Mouse (Mus musculus) adrenal gland, postnatal 25 days (tissue): ENCODE measurements around the gene Atp5c1. TPM values are rescaled to one million over a fixed set of nuclear protein-coding genes. Genes with fewer than 3 reads are reported as not detected.

Experiments used
- DNase-seq: peaks from one replicate; pipeline ENCODE4 v3.0.0; 2021; ENCODE audit warnings: mixed read lengths
- total RNA-seq: library from RNA; stranded (reverse); gene quantifications from 2 replicates; pipeline ENCODE4 v1.2.3, GENCODE M21; 2021

Atp5c1 gene
- total RNA-seq, 1 experiment from 2014 or later: 451 TPM

DNA sequence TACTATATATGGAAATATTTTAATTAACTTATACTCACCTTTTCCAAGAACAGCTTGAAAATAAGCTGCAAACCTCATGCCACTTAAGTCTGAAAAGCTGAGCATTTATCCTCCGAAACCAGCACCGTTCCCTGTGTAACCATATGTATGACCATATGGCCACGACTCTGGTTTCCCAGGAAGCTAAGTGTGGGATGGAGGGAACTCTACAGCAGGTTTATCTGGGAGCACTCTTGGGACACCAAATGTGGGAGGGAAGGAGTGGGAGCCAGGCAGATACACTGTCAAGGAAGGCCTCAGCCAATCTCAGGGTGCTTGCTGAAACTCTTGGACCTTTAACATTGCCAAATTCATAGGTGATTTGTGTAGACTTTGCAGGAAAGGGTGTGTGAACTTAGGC, 29.4 kb downstream of the Atp5c1 start:
- no peak for DNase-seq

- no peak for DNase-seq
Observed at GRCm38 (mm10) chr2:10049456-10049855, 30.9 kb downstream of the Atp5c1 start.

- DNase-seq: peak; percentile 93
Observed at GRCm38 (mm10) chr2:10048461-10048860, 31.8 kb downstream of the Atp5c1 start, which contains the start of gene Taf3. TSS of gene Taf3 (minus strand) at chr2:10048596.

DNA sequence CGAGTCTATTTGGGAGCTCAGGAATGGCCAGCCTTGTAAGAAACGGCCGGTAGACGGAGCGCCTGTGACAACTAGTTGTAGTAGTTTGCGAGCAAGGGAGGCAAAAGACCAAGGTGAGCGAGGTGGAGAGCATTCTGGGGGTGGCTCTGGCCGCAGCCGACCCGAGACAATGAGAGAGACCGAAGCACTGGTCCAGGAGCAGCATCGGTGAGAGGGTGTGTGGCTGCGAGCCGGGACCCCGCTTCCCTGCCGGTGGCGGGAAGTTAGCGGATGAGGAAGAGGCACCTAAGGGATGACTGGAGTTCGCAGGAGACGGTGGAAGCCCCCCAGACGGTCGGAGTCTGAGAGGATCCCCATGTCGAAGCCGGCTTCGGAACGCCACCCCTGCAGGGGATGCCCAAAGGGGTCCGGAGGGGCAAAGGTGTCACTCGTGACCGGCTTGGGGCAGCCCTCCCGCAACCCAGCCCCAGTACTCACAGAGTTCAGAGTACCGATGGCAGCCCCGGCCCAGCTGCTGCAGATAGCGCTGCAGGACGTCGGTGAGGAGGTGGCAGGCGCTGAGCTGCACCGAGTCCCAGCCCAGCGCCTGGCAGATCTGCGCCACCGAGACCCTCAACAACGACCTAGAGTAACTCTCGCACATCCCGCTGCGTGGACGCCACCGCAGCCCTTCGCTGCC, 32.4 kb downstream of the Atp5c1 start:
- peak; percentile 10 for DNase-seq

- DNase-seq: no peak
Observed at GRCm38 (mm10) chr2:10034976-10035375, 45.3 kb downstream of the Atp5c1 start.

DNA sequence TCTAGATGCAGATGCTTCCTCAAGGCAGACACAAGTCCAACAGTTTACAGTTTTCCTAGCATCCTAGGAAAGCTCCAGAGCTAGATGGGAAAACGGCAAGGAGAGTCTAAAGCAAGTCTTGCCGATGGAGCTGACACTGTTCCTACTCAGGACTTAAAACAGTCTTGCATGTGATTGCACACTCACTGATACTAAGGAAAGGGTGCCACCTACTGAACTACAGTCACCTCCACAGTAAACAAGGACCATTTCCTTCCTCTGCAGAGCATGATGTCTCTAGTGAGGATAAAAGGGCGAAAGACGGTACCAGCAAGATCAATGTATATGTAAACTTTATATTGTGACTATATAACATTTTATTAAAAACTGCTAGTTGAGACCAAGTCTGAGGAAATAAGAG, 46.6 kb downstream of the Atp5c1 start:
- DNase-seq: no peak

GRCm38 (mm10) chr2:10029755-10030154, 50.6 kb downstream of the Atp5c1 start:
- DNase-seq: no peak

DNA sequence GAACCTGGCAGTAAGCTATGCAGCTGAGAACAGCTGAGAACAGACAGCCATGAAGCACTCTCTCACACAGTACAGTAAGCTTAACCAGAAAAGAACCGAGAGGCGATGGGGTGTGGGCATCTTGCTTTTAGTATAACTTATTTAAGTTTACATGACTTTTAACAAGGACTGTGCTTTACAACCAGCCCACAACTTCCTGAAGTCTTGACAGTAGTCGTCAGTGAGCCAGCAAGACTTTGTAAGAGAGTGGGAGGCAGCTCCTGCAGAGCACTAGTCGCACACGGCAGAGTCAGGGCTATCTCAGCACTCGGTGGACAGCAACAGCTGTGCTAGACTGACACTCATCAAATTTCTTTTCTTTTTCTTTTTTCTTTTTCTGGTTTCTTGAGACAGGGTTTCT, 56.0 kb downstream of the Atp5c1 start:
- DNase-seq: no peak

- DNase-seq: peak; percentile 17
Observed at GRCm38 (mm10) chr2:10021296-10021695, 59.0 kb downstream of the Atp5c1 start.

DNA sequence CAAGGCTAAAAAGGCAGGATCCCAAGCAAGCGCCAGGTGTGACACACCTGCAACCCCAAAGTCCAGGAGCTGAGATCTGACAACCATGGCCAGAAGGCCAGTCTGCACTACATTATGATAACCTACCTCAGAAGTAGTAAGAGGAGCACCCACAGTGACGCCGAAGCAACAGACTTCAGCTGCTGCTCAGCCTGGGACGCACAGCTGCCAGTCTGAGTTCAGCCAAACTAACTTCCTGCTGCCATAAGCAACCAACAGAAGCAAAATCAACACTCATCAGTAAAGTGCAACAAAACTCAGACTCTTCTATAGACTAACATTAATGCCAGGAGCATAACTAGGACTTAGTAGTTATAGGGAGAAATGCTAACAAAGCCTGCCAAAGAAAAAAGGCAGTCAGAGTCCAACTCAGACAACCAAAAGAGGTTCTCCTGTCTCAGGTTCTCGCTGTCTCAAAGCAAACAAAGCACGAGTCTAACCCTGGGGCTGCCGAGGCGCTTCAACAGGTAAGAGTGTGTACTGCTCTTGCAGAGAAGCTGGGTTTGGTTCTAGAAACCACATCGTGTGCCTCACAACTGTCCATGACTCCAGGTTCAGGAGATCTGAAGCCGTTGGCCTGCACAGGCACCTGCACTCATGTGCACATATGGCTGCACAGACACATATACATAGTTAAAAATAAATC, 65.2 kb downstream of the Atp5c1 start:
- DNase-seq: no peak

DNA sequence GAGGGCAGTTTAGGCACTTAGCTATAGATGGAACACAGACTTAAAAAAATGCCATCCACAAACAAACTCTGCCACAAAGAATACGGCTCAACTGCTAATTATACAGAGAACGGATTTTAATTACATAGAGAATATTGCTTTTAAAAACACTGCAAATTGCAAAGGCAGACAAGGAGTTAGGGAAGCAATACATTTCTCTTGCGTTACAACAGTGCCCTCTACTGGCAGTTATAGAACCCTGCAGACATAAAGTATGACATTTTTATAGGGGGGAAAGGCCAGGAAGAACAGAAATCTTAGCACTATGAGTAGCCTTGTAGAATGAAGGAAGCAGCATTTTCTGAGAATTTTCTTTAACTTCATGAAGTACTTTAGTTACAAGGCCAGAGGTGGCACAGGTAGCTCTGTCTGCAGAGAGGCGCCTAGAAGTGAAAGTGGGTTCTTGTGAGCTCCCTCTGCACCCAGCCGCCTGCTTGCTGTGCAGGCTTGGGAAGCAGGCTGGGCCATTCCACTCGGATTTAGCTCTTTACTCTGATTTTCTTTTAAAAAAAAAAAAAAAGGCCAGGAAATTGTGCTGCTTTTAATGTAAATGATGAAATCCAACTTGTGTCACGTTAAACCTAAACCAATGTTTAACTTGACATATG, 69.9 kb downstream of the Atp5c1 start:
- DNase-seq: no peak

DNA sequence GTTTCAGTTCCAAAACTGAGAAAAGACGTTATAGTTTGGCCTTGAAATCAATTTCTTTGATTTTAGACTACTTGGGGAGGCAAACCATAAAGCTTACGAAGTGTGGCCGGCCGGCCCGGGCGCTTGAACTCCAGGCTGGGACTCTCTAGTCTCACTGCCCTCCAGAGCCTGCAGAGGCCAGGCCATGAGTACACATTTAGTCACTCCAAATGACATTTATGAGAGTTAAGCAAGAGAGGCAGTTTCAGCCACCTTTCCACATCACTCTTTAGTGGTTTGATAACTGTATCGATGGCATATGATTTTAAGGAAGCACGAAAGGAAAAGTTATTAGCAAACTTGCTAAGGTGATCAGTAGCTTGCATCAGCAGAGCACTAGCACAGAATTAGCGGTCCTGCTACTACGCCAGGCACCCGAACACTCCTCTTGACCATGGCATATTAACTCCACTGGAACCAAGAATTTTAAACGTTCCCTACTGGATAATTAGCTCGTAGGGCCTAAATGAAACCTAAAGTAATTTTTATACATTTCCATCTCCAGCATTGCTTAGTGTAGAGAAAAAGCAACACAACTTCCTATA, 70.5 kb downstream of the Atp5c1 start:
- peak; percentile 22 for DNase-seq

- no peak for DNase-seq
Observed at GRCm38 (mm10) chr2:10008593-10008992, 71.7 kb downstream of the Atp5c1 start.

Other genes starting within 250 kb of the Atp5c1 start
- gene 4930412O13Rik, start 199.3 kb downstream of the Atp5c1 start, total RNA-seq: 2.5 and 2.6 TPM in 2 replicates
- not detected in 2 replicates for gene 9230102O04Rik, start 191.0 kb downstream of the Atp5c1 start, total RNA-seq
- gene Gata3, start 190.5 kb downstream of the Atp5c1 start, total RNA-seq: 17.2 and 25.5 TPM in 2 replicates
- 11.1 and 14.4 TPM in 2 replicates for gene Taf3, start 31.9 kb downstream of the Atp5c1 start, total RNA-seq
- gene Kin, start 83 bp upstream of the Atp5c1 start, total RNA-seq: 27.2 and 32.1 TPM in 2 replicates
- gene Itih2, start 50.9 kb upstream of the Atp5c1 start, total RNA-seq: 9.9 and 12.2 TPM in 2 replicates
- gene Itih5, start 73.1 kb upstream of the Atp5c1 start, total RNA-seq: 17.5 and 20.5 TPM in 2 replicates